Mouse (Mus musculus) olfactory bulb, adult 2 months (tissue): ENCODE measurements around the gene Card6. TPM values are rescaled to one million over a fixed set of nuclear protein-coding genes. Genes with fewer than 3 reads are reported as not detected.
"Not testable (repeated sequence)": the region's sequence is repeated elsewhere in the genome, so short reads cannot be mapped to it uniquely, and the experiment has no call there.

ENCODE experiments used
- H3K27ac ChIP-seq: fragments of 200-500 bp; 2 replicates; pipeline ENCODE4 v1.5.1; 2012; ENCODE audit warnings: low read depth, low read length; ENCODE audit not compliant: insufficient read depth
- H3K4me1 ChIP-seq: fragments of 200-500 bp; 2 replicates; pipeline ENCODE4 v1.6.1; 2012; ENCODE audit warnings: low read length; ENCODE audit not compliant: control insufficient read depth, insufficient read depth
- H3K4me3 ChIP-seq: fragments of 200-500 bp; 2 replicates; pipeline ENCODE4 v1.5.1; 2012; ENCODE audit warnings: mild to moderate bottlenecking, low read depth, low read length, moderate library complexity; ENCODE audit not compliant: insufficient read depth
- CTCF ChIP-seq: fragments of 200-500 bp; IDR thresholded peaks from 2 replicates; pipeline ENCODE4 v1.5.1; 2012; ENCODE audit warnings: low read depth, mild to moderate bottlenecking, low read length, moderate library complexity; ENCODE audit not compliant: insufficient read depth
- POLR2A ChIP-seq: fragments of 200-500 bp; IDR thresholded peaks from 2 replicates; pipeline ENCODE4 v1.6.1; 2012; ENCODE audit warnings: mild to moderate bottlenecking, low read depth, low read length, moderate library complexity; ENCODE audit not compliant: insufficient read depth
- WGBS: fragments of 180-500 bp; shearing (Covaris S2); methylation state at CpG from one replicate; pipeline ENCODE4 v1.1.7; 2018; 5-methylcytosine and 5-hydroxymethylcytosine counted together
- polyA plus RNA-seq: library from polyadenylated mRNA; stranded (reverse); fragments of >200 nt; gene quantifications from 2 replicates; pipeline ENCODE4 v1.2.4, GENCODE M21; 2012; ENCODE audit warnings: low replicate concordance; ENCODE audit not compliant: missing spikeins, insufficient read depth, insufficient read length

Gene Card6
- polyA plus RNA-seq, 1 experiment, result not detected

- TF ChIP-seq CTCF, result no peak
- TF ChIP-seq POLR2A, result no peak
- 62% methylated on average over 3 of the region's 3 CpGs for WGBS
- no peak overlapping the region for H3K4me3 ChIP-seq
- H3K27ac ChIP-seq, result no peak overlapping the region
- no peaks in the 10 kb centered on the region for H3K4me1 ChIP-seq
These were observed 25.0 kb upstream of the Card6 start for GRCm38 (mm10) chr15:5133301-5133700.

DNA sequence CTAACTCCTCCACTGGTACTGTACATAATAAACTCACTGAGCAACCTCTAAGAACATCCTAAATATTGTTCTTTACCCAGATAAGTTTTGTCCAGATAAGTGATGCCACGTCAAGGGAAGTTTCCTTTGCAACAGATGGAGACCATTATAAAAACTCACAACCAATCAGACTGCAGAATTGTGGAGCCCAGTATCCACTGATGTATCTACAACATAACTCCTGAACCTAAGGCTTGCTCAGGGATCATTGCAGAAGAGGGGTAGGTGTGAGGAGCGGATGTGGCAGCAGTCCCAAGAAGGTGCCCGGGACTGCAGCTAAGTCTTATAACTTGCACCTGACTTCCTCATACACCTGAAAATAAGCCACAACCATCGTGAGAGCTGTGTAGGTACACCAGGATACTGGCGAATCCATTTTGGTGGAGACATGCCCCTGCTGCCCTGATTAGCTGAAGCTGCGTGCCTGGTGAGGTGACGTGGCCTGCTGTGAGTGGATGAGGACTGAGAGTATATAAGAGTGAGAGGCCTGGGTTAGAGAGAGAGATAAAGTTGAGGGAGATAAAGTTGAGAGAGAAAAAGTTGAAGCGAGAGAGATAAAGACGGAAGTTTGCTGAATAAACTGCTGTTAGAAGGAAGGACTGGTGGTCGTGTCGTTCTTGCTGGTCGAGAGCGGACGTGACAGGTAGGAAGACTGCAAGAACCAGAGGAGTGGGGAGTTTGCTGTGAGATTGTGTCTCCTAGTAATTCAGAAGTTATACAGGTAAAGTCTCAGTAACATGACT, 22.7 kb upstream of the Card6 start:
- not testable (repeated sequence) for H3K4me1 ChIP-seq, H3K4me3 ChIP-seq, H3K27ac ChIP-seq
- 95% methylated on average over 14 of the region's 14 CpGs for WGBS

GRCm38 (mm10) chr15:5129111-5129805, 20.9 kb upstream of the Card6 start:
- Histone ChIP-seq H3K27ac (no peak overlapping the region), H3K4me3 (no peak overlapping the region), H3K4me1 (no peaks in the 10 kb centered on the region)
- 92% methylated on average over 12 of the region's 12 CpGs for WGBS
- no peak for TF ChIP-seq POLR2A
- TF ChIP-seq CTCF, result no peak

GRCm38 (mm10) chr15:5128176-5128940, 20.0 kb upstream of the Card6 start:
- no peak for TF ChIP-seq POLR2A
- TF ChIP-seq CTCF, result no peak
- no peak overlapping the region for H3K4me3 ChIP-seq
- 71% methylated on average over 5 of the region's 5 CpGs for WGBS
- no peak overlapping the region for H3K27ac ChIP-seq
- H3K4me1 ChIP-seq, result no peaks in the 10 kb centered on the region

GRCm38 (mm10) chr15:5127487-5127886, 19.1 kb upstream of the Card6 start:
- TF ChIP-seq CTCF, result no peak
- no peak for TF ChIP-seq POLR2A
- WGBS, result 76% methylated on average over 2 of the region's 2 CpGs

GRCm38 (mm10) chr15:5126456-5126855, 18.1 kb upstream of the Card6 start:
- Histone ChIP-seq H3K27ac (no peak overlapping the region), H3K4me1 (no peaks in the 10 kb centered on the region), H3K4me3 (no peak overlapping the region)
- whole genome bisulfite sequencing, result 56% methylated on average over 4 of the region's 4 CpGs
- TF ChIP-seq POLR2A, result no peak
- TF ChIP-seq CTCF, result no peak

More at GRCm38 (mm10) chr15:5127487-5127886, 19.1 kb upstream of the Card6 start:
- H3K4me1 ChIP-seq, result no peaks in the 10 kb centered on the region
- H3K27ac ChIP-seq, result no peak overlapping the region
- H3K4me3 ChIP-seq, result no peak overlapping the region

DNA sequence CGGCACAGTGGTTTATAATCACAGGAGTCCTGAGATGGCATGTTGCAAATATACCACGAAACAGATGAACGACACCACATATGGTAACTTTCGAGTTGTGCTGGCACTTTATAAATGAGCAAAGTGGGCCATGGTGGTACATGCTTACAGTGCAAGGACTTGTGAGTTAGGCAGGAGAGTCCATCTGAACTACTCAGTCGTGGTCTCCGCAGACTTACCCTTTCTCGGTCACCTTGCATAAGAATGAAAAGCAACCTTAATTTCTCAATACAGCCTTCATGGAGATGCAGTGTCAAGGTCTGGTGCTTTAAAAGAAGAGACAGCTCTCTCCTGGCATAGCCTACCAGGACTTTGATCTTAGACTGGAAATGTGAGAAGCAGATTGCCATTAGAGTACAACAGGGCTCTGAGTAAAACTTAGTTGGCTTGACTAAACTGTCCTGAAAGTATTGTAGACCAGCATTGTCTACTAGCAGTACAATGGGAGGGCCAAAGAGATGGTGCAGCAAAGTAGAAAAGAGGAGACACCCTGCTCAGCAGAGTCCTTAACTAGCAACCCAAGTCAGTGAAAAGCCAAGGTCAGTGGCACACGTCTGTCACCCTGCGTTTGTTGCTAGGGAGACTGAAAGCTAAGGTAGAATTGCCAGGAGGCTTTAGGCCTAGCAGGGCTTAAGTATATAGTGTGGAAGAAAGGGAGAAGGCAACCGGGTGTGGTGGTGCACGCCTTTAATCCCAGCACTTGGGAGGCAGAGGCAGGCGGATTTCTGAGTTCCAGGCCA, 13.4 kb upstream of the Card6 start:
- WGBS, result 91% methylated on average over 12 of the region's 12 CpGs
- Histone ChIP-seq H3K27ac (no peak overlapping the region), H3K4me3 (no peak overlapping the region), H3K4me1 (peaks cover 2% of the 10 kb centered on the region; the same call in 1 of the 2 replicates)
- no peak for TF ChIP-seq CTCF

DNA sequence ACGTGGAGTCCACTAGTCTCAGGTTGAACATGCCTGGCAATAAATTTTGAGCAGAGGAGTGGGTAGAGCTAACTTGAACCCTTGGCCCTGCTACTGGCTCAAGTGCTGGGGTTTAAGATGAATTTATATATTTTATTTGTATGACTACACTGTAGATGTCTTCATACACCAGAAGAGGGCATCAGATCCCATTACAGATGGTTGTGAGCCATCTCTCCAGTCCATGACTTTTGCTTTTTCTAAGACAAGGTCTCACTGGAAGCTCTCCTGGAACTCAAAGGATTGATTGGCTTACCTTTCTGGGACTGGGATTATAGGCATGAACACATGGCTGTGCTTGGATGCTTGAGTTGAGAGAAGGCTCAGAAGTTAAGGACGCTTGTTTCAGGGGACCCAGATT, 11.4 kb upstream of the Card6 start:
- H3K4me1 ChIP-seq, result peaks cover 4% of the 10 kb centered on the region; the same call in 1 of the 2 replicates
- 88% methylated on average over 2 of the region's 2 CpGs for WGBS
- H3K4me3 ChIP-seq, result no peak overlapping the region
- TF ChIP-seq POLR2A, result no peak
- no peak for TF ChIP-seq CTCF
- H3K27ac ChIP-seq, result no peak overlapping the region

GRCm38 (mm10) chr15:5119192-5119591, 10.9 kb upstream of the Card6 start:
- 94% methylated on average over 2 of the region's 2 CpGs for WGBS
- Histone ChIP-seq H3K27ac (no peak overlapping the region), H3K4me3 (no peak overlapping the region), H3K4me1 (peaks cover 4% of the 10 kb centered on the region; the same call in 1 of the 2 replicates)
- no peak for TF ChIP-seq CTCF
- no peak for TF ChIP-seq POLR2A
